Mouse (Mus musculus): ENCODE results near the gene Thada. TPM values are rescaled to one million over a fixed set of nuclear protein-coding genes. Genes with fewer than 3 reads are reported as not detected.
A peak's percentile ranks its signal among the peaks of the same experiment; 100 is the strongest.

Thada gene
- polyA plus RNA-seq, 1 experiment from 2014 or later = 6.6 TPM

DNA sequence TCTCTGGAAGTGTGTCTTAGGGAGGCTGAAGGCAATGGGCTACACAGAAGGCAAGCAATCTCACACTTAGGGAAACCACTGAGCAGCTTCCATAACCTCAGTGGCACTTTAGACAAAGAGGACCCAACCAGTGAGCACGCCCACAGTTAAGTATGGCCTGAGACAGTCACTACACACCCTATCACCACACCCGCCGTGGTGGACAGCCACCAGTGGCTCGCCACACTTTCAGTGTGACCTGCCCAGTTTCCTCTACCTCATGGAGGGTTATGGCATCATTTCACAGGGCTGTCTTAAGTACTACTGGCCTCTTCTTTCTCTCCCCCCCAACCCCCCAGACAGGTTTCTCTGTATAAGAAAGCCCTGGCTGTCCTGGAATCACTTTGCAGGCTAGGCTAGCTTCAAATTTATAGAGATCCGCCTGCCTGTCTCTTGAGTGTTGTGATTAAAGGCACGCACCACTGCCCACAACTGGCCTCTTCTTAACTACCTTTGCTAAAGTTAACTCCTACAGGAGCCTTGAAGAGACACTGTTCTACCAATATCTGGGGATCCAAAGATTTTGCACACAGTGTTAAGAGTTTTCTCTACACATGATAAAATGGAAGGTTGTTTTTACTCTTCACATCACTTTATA, 194.3 kb downstream of the Thada start:
- Histone ChIP-seq H3K4me3 (no peak overlapping the region), H3K9me3 (no peaks in the 10 kb centered on the region), H3K36me3 (no peaks in the 10 kb centered on the region), H3K4me2 (no peak overlapping the region), H3K27ac (replicated peaks) (no peak overlapping the region), H3K27me3 (no peaks in the 10 kb centered on the region), H3K4me1 (replicated peaks) (peaks cover 18% of the 10 kb centered on the region), H3K9ac (no peak overlapping the region)
- 96% methylated on average over 6 of the region's 6 CpGs for WGBS
- no peak for ATAC-seq (ENCODE audit: low FRiP score, low read depth)

DNA sequence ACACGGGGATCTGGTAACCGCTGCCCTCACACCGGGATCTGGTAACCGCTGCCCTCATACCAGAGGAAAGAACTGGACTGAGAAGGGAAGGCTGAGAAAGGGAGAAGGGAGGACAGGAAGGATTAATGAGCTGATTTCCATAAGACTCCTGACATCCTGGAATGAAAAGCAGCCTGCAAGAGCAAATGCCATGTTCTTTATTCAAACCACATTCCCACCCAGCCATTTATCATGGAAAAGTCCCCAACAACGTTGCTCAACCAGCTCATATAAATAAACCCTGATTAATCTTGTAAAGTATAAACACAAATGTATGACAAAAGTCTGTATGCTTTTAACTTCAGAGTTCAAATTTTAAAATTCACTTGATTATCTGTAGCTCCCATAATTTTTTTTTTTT, 196.3 kb downstream of the Thada start:
- H3K27ac ChIP-seq (replicated peaks) = no peak overlapping the region
- no peak overlapping the region for H3K4me2 ChIP-seq
- 83% methylated on average over 5 of the region's 5 CpGs for WGBS
- no peak overlapping the region for H3K9ac ChIP-seq
- H3K9me3 ChIP-seq = no peaks in the 10 kb centered on the region
- peaks cover 10% of the 10 kb centered on the region for H3K4me1 ChIP-seq (replicated peaks)
- no peak overlapping the region for H3K4me3 ChIP-seq
- no peaks in the 10 kb centered on the region for H3K36me3 ChIP-seq
- H3K27me3 ChIP-seq = no peaks in the 10 kb centered on the region
- ATAC-seq (ENCODE audit: low FRiP score, low read depth) = no peak

DNA sequence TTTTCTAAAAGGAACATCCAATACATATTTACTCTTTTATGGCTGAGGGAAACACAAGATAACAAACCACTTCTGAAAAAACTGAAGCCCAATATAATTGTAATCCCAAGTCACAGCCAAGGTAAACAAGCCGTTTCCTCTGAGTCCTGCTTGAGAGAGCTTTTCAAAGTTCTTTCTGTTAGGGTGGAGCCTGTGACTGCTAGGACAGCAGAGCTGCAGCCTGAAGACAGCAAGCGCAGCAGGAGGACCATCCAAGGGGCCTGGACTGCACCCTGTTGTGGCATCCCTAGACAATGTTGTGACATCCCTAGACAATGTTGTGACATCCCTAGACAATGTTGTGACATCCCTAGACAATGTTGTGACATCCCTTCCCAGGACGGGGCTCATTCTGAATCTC, 197.6 kb downstream of the Thada start:
- no peak overlapping the region for H3K9ac ChIP-seq
- H3K4me2 ChIP-seq = no peak overlapping the region
- no peaks in the 10 kb centered on the region for H3K9me3 ChIP-seq
- ATAC-seq (ENCODE audit: low FRiP score, low read depth) = no peak
- H3K27me3 ChIP-seq = no peaks in the 10 kb centered on the region
- no peaks in the 10 kb centered on the region; the same call in 1 of the 2 replicates for H3K4me1 ChIP-seq (replicated peaks)
- no peak overlapping the region for H3K4me3 ChIP-seq
- H3K27ac ChIP-seq (replicated peaks) = no peak overlapping the region
- no peaks in the 10 kb centered on the region for H3K36me3 ChIP-seq
- 86% methylated on average over 3 of the region's 3 CpGs for WGBS

DNA sequence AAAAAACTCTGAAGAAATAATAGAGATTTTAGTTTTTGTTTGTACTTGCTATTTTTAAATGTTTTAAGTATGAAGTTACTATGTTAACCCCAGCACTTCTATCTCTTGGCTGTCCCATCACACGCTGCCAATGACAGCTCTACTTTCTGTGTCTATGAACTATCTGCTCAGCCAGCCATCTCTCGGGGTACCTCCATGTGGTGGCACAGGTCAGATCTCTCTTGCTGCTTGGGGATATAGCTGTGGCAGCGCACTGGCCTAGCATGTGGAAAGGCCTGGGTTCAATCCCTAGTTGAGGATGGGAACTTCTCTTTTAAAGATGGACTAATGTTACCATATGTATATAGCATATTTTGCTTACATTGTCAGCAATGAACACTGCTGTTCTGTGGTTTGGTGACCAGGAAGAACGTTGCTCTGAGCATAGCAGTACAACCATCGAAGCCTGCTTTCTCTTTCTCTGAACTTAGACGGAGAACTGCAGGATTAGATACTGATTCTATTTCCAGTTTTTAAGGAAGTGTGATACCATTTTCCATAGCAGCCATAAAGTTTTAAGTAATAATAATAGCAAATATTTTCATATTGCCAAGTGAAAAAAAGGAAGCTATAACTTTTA, 198.4 kb downstream of the Thada start:
- no peak for ATAC-seq (ENCODE audit: low FRiP score, low read depth)
- Histone ChIP-seq H3K4me3 (no peak overlapping the region), H3K4me1 (replicated peaks) (no peaks in the 10 kb centered on the region; the same call in 1 of the 2 replicates), H3K27ac (replicated peaks) (no peak overlapping the region), H3K27me3 (no peaks in the 10 kb centered on the region), H3K9me3 (no peaks in the 10 kb centered on the region), H3K4me2 (no peak overlapping the region), H3K36me3 (no peaks in the 10 kb centered on the region), H3K9ac (no peak overlapping the region)
- WGBS = 92% methylated on average over 6 of the region's 6 CpGs

DNA sequence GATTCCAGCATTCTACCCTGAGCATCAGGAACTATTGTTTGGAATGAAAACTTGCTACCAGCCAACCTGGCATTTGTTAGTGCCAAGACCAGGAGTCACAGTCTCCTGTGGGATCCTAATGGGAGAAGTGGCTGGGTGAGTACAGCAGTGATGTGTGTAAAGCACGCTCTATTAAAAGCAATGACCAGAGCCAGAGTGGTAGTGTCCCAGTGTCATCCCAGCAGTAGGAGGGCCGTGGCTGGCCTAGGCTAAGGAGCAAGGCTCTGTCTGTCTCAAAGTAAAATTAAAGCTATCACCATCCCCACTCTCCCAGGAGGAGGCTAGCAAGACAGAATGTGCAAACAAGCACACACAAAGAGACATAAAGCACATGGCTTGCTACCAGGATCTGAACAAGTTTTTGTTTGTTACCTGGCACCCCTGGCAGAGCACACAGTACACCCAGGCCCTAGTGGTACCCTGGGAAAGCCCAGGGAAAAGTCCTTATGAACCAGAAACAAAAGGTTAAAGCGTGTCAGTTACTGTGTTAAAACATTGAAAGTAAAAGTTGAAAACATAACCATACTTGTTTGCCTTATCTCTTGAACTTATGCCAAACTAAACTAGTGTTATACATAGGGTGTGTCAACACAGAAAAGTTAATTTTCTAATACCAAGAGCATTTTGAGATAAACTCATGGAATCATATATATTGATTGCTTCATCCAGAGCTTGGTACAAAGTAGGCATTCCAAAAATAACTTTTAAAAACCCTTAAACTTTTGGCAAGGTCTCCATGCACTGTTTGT, 199.7 kb downstream of the Thada start:
- no peak for ATAC-seq (ENCODE audit: low FRiP score, low read depth)
- Histone ChIP-seq H3K4me1 (replicated peaks) (no peaks in the 10 kb centered on the region; the same call in 1 of the 2 replicates), H3K4me3 (no peak overlapping the region), H3K9me3 (no peaks in the 10 kb centered on the region), H3K4me2 (no peak overlapping the region), H3K9ac (no peak overlapping the region), H3K27me3 (no peaks in the 10 kb centered on the region), H3K36me3 (no peaks in the 10 kb centered on the region), H3K27ac (replicated peaks) (no peak overlapping the region)
- WGBS = 75% methylated on average over 3 of the region's 3 CpGs

DNA sequence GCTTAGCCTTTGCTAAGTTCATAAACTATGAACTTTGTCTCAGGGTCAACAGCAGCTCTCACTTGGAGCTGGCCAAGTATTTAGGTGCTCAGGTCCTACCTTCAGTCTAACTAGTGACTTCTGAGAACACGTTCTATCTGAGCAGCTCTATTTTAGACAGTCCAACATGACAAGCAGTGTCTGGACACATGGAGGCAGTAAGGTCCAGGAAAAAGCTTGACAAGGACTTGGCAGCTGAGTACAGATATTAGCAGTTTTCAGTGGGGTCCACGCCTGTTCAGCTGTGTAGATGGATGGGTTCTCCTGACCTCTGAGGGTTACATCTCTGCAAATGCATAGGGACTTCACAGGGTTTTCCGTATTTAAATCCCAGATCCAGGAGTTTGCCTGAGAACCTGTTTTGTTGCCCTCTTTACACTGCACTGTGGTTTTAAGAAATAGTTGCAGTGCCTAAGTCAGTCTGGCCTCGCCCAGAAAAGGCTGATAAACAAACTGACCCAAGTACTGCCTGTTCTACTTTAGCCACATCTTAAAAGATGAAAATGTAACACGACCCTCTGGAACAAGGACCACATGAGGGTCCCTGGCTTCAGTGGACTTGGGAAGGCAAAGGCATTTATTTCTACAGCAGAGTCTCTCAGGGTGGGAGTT, 200.4 kb downstream of the Thada start:
- Histone ChIP-seq H3K4me2 (no peak overlapping the region), H3K4me3 (no peak overlapping the region), H3K9me3 (no peaks in the 10 kb centered on the region), H3K4me1 (replicated peaks) (no peaks in the 10 kb centered on the region; the same call in 1 of the 2 replicates), H3K36me3 (no peaks in the 10 kb centered on the region), H3K27ac (replicated peaks) (no peak overlapping the region), H3K27me3 (no peaks in the 10 kb centered on the region), H3K9ac (no peak overlapping the region)
- no peak for ATAC-seq (ENCODE audit: low FRiP score, low read depth)
- WGBS = 82% methylated on average over 5 of the region's 5 CpGs

DNA sequence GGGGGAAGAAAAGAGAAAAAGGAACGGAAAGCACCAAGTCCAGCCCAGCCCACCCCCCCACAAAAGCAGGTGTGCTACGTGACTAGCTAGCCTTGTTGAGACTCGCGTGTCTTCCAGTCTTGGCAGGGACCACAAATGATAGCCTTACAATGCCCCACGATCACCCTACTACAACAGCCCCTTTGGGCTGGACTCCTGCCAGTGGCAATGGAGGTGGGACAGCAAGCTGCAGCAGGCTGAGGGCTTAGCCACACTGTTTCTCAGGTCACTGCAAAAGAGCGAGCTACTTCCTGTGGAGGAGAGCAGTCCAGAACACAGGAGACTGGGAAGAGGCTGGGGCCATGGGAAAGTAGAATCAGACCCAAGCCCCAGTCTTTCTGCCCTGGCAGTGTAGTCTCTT, 201.7 kb downstream of the Thada start:
- Histone ChIP-seq H3K9ac (no peak overlapping the region), H3K36me3 (no peaks in the 10 kb centered on the region), H3K4me3 (no peak overlapping the region), H3K27ac (replicated peaks) (no peak overlapping the region), H3K4me1 (replicated peaks) (no peaks in the 10 kb centered on the region; the same call in 1 of the 2 replicates), H3K9me3 (no peaks in the 10 kb centered on the region), H3K27me3 (no peaks in the 10 kb centered on the region), H3K4me2 (no peak overlapping the region)
- 83% methylated on average over 6 of the region's 6 CpGs for WGBS
- ATAC-seq (ENCODE audit: low FRiP score, low read depth) = no peak

DNA sequence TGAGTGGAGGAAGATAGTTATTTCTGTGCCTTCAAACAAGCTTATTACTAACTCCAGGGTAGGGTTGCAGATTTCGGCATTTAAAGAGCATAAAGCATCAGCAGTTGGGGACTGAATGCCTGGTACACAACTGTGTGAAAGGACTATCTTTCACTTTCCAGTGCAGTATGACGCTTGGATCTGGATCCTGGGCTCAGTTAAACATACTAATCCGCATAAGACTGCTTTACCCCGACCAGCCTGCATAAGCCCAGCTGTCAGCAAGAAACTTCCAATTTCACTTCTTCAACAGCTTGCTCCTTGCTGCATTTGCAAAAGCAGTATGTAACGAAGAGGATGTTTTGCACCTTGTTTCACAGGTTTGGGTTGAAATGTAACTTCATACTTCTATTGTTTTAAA, 202.4 kb downstream of the Thada start:
- H3K4me1 ChIP-seq (replicated peaks) = peaks cover 3% of the 10 kb centered on the region
- no peak for ATAC-seq (ENCODE audit: low FRiP score, low read depth)
- H3K27ac ChIP-seq (replicated peaks) = no peak overlapping the region
- WGBS = 94% methylated on average over 5 of the region's 5 CpGs
- H3K4me3 ChIP-seq = no peak overlapping the region
- H3K9me3 ChIP-seq = no peaks in the 10 kb centered on the region
- H3K4me2 ChIP-seq = no peak overlapping the region
- H3K27me3 ChIP-seq = no peaks in the 10 kb centered on the region
- H3K36me3 ChIP-seq = no peaks in the 10 kb centered on the region
- no peak overlapping the region for H3K9ac ChIP-seq

DNA sequence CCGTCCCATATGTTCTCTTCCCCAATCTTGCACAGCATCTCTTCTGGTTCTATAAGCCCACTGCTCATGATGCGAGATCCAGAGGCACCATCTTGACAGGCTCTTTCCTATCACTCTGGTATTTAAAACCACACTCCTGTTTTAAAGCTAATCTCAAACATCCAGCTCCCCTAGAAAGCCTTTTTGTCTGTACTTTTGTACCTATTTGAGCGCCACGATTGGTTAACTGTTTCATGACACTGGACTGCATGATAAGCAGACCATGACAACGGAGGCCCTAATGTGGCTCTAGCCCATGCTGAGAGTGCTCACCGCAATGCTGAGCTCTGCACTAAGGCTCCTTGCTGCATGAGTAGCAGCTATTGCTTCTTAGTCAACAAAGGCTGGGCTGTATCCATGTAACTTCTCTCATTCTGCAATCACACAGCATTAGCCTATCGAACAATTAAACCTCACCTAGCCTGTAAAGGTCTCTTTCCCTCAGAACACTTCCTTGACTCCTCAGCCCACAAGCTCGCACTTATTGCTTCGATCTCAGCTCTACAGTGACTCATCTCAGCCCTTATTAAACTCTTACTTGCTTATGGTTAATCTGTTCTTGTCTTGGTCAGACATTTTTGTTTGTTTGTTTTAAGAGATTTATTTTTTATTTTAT, 203.6 kb downstream of the Thada start:
- Histone ChIP-seq H3K27ac (replicated peaks) (no peak overlapping the region), H3K27me3 (no peaks in the 10 kb centered on the region), H3K4me1 (replicated peaks) (peaks cover 13% of the 10 kb centered on the region), H3K9me3 (no peaks in the 10 kb centered on the region), H3K4me3 (no peak overlapping the region), H3K9ac (no peak overlapping the region), H3K36me3 (no peaks in the 10 kb centered on the region), H3K4me2 (no peak overlapping the region)
- 85% methylated on average over 9 of the region's 9 CpGs for WGBS
- no peak for ATAC-seq (ENCODE audit: low FRiP score, low read depth)

DNA sequence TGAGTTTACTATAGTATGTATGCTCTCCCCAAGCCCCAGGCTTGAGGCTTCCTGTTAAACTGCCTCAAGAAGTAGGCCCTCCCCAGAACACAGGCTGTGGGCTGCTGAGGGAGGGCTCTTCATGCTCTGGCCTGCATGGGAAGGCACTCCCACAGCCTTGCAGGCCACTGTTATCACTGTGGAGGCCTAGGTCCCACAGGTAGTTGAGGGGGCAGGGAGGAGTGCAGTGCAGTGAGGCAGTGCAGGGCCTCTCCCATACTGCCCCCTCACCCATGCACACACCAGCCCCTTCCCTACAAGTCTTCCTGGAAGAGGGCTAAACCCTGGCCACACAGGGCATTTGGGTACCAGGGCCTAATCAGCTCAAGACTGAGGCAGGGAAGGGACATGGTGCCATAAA, 205.0 kb downstream of the Thada start:
- no peaks in the 10 kb centered on the region for H3K9me3 ChIP-seq
- 0 out of 2 replicates have a peak, but pooled peaks have one; percentile 46 for ATAC-seq (ENCODE audit: low FRiP score, low read depth)
- no peak overlapping the region for H3K4me2 ChIP-seq
- H3K9ac ChIP-seq = no peak overlapping the region
- no peak overlapping the region for H3K27ac ChIP-seq (replicated peaks)
- no peak overlapping the region for H3K4me3 ChIP-seq
- H3K36me3 ChIP-seq = no peaks in the 10 kb centered on the region
- H3K4me1 ChIP-seq (replicated peaks) = peaks cover 13% of the 10 kb centered on the region
- no peaks in the 10 kb centered on the region for H3K27me3 ChIP-seq

DNA sequence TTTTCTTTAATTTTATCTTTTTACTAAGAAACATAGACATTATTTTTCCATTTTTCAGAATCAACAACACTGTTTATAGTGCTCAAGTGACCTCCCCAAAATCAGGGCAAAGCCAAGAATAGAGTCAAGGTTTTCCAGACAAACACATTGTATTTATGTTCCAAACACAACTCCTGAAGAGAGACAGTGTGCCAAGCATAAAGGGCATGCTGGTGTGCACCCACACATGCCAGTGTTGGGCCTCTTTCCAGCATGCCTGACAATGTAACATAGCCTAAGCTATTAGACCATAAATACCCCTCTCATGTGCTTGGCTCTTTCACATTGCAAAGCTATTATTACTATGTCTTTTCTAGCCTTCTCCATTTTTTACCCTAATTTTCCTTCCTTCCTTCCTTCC, 205.8 kb downstream of the Thada start:
- Histone ChIP-seq H3K27ac (replicated peaks) (no peak overlapping the region), H3K9me3 (no peaks in the 10 kb centered on the region), H3K4me2 (no peak overlapping the region), H3K4me1 (replicated peaks) (peaks cover 13% of the 10 kb centered on the region), H3K9ac (no peak overlapping the region), H3K27me3 (no peaks in the 10 kb centered on the region), H3K36me3 (no peaks in the 10 kb centered on the region), H3K4me3 (no peak overlapping the region)
- no peak for ATAC-seq (ENCODE audit: low FRiP score, low read depth)
